Mouse (Mus musculus): ENCODE measurements at regions not wholly inside any gene's neighbourhood (a gene's known extent, or its start where the extent isn't known, plus 50 kb on each side); places are given as distances from the start of the nearest gene placed in this dataset.

DNA sequence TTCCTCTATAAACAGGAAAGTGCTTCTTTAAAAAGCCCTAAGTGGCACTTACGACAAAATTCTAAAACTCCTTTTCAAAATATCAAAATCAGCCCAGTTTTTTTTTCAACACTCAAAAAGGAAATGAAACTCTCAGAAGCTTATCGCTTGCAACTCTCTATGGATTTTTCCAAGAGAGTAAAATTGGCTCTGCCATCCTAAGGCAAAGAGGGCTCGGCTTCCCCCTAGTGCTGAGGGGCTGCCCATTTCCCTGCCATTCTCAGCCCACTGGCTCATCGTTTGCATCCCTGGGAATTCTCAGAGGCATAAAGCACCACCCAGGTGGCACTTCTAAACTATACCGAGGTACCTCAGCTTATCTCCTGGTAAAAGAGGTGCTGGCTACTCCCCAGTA lies 84.7 kb upstream of the Map3k7 start:
- 46% methylated on average over 5 of the region's 5 CpGs for WGBS (ENCODE audit: insufficient replicate concordance)
- Histone ChIP-seq H3K27ac (no peak overlapping the region), H3K9ac (no peak overlapping the region), H3K4me1 (no peaks in the 10 kb centered on the region), H3K4me2 (no peak overlapping the region), H3K9me3 (replicated peaks) (no peaks in the 10 kb centered on the region), H3K4me3 (no peak overlapping the region), H3K36me3 (no peaks in the 10 kb centered on the region), H3K27me3 (replicated peaks) (no peaks in the 10 kb centered on the region)
- ATAC-seq = no peak

DNA sequence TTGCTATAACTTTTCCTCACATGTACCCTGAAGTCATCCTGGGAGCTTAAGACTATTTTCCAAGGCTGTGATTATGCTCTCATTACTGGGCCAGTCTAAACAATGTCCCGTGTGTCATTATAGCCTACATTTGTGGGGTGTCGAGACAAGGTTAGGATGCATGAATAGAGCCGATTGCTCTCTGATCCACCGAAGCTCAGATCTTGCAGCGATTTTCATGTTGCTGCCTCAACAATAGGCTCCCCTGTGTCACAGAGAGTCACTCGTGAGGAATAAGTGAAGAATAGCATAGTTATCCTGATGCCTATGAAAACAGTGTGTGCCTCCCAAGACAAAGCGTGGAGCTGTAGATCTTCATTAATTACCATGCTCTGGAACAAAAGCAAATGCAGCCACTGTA lies 83.7 kb upstream of the Map3k7 start:
- Histone ChIP-seq H3K9me3 (replicated peaks) (no peaks in the 10 kb centered on the region), H3K27ac (no peak overlapping the region), H3K36me3 (no peaks in the 10 kb centered on the region), H3K4me2 (no peak overlapping the region), H3K4me3 (no peak overlapping the region), H3K27me3 (replicated peaks) (no peaks in the 10 kb centered on the region), H3K9ac (no peak overlapping the region), H3K4me1 (no peaks in the 10 kb centered on the region)
- 68% methylated on average over 7 of the region's 7 CpGs for WGBS (ENCODE audit: insufficient replicate concordance)
- ATAC-seq = no peak

DNA sequence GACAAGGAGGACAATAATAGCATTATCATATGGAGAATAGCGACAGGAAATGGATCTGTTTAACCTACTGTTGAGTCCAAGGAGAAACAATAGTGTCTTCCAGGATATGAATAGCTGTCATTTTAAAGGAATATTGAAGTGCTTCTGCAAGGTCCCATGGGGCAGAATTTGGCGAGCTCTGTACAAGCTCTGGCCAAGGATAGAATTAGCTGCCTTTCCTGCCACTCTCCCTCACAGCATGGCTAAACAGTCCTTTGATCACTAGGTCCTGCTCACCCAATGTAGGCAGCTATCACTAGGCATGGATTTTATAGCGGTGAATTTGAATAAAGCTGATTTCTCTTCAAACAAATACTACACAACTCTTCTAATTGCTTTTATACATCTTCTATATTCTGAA lies 74.2 kb upstream of the Map3k7 start:
- no peaks in the 10 kb centered on the region for H3K4me1 ChIP-seq
- no peak for ATAC-seq
- H3K36me3 ChIP-seq = no peaks in the 10 kb centered on the region
- 55% methylated on average over 3 of the region's 3 CpGs for WGBS (ENCODE audit: insufficient replicate concordance)
- H3K27me3 ChIP-seq (replicated peaks) = no peaks in the 10 kb centered on the region
- H3K9ac ChIP-seq = no peak overlapping the region
- no peak overlapping the region for H3K4me3 ChIP-seq
- H3K27ac ChIP-seq = no peak overlapping the region
- H3K4me2 ChIP-seq = no peak overlapping the region
- no peaks in the 10 kb centered on the region for H3K9me3 ChIP-seq (replicated peaks)

DNA sequence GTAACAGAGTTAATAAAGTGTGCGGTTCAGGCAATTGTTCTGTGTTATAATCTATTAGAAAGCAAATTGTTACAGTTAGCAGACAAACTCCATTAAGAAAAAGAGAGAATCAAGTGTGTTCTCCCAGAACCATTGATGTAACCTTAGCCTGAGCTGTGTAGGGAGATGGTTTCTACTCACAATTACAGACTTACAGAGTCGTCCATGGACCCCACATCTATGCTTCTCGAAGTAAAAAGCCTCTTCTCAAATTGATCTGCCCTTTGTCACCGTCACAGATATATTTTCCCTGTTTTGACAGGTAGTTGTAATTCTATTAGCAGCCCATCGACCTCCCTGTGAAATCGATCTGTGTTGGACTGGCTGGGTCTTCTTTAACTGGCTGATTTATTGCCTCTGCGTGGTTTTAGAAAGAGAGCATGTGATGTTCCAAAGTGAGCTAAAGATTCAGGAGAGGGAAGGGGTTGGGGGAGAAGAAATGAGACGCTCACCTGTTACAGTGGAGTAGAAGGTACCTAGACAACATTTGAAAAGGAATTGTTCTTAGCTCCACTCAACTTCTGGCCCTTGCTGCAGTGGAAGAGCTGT lies 54.7 kb upstream of the Map3k7 start:
- Histone ChIP-seq H3K36me3 (no peaks in the 10 kb centered on the region), H3K9ac (no peak overlapping the region), H3K4me3 (no peak overlapping the region), H3K9me3 (replicated peaks) (no peaks in the 10 kb centered on the region), H3K27ac (no peak overlapping the region), H3K4me1 (no peaks in the 10 kb centered on the region), H3K4me2 (no peak overlapping the region), H3K27me3 (replicated peaks) (no peaks in the 10 kb centered on the region)
- no peak for ATAC-seq
- WGBS (ENCODE audit: insufficient replicate concordance) = 64% methylated on average over 8 of the region's 8 CpGs

Measured in liver, embryonic 12.5 days (tissue).